Mouse (Mus musculus) spleen, postnatal 0 days (tissue): ENCODE results near the gene Olfr380. TPM values are rescaled to one million over a fixed set of nuclear protein-coding genes. Genes with fewer than 3 reads are reported as not detected.

Experiments
- polyA plus RNA-seq: library from polyadenylated mRNA; unstranded; fragments of >200 nt; fragmentation: Nextera tagmentation; extraction: Ambion mirVana; gene quantifications from 2 replicates; pipeline ENCODE4 v1.2.1, GENCODE M21; 2015

Gene Olfr380
- polyA plus RNA-seq = not detected in 2 replicates

GRCm38 (mm10) chr11:73457408-73457807 is at the start of gene Olfr380:
Gene Olfr380, minus strand, starts transcription at chr11:73457508.

GRCm38 (mm10) chr11:73491503-73491902 is 34.2 kb upstream of the Olfr380 start, which contains the start of gene Olfr381:
Gene Olfr381, minus strand, starts transcription at chr11:73491603.

GRCm38 (mm10) chr11:73428377-73428776 is 28.9 kb downstream of the Olfr380 start, which contains the start of gene Olfr378:
Gene Olfr378, minus strand, starts transcription at chr11:73428477.

Other genes starting within 250 kb of the Olfr380 start
- 0.05 and 0.10 TPM in 2 replicates for gene Trpv1, start 223.2 kb downstream of the Olfr380 start, polyA plus RNA-seq
- gene Trpv3, start 190.1 kb downstream of the Olfr380 start, polyA plus RNA-seq = 0.13 and 0.20 TPM in 2 replicates
- 0.70 and 1.2 TPM in 2 replicates for gene Aspa, start 127.9 kb downstream of the Olfr380 start, polyA plus RNA-seq
- not detected in 2 replicates for gene Gm49340, start 127.8 kb downstream of the Olfr380 start, polyA plus RNA-seq
- not detected in 2 replicates for gene Spata22, start 127.8 kb downstream of the Olfr380 start, polyA plus RNA-seq
- not detected in 2 replicates for gene Olfr20, start 106.7 kb downstream of the Olfr380 start, polyA plus RNA-seq
- not detected in 2 replicates for gene Olfr376, start 86.3 kb downstream of the Olfr380 start, polyA plus RNA-seq
- not detected in 2 replicates for gene Olfr1, start 57.9 kb downstream of the Olfr380 start, polyA plus RNA-seq
- not detected in 2 replicates for gene Olfr378, start 29.0 kb downstream of the Olfr380 start, polyA plus RNA-seq
- gene Olfr381, start 34.1 kb upstream of the Olfr380 start, polyA plus RNA-seq = not detected in 2 replicates
- not detected in 2 replicates for gene Olfr382, start 59.7 kb upstream of the Olfr380 start, polyA plus RNA-seq
- not detected in 2 replicates for gene Olfr385, start 135.5 kb upstream of the Olfr380 start, polyA plus RNA-seq
- not detected in 2 replicates for gene Olfr384, start 141.1 kb upstream of the Olfr380 start, polyA plus RNA-seq
- not detected in 2 replicates for gene Zfp735, start 231.3 kb upstream of the Olfr380 start, polyA plus RNA-seq